Mouse (Mus musculus): ENCODE results near the gene Dbp.

The Dbp gene

GRCm38 (mm10) chr7:45710477-45711191 lies 5.7 kb downstream of the Dbp start:
- in situ Hi-C loops (cut with MboI; ENCODE audit: low sequenced_read_pairs): no loop called here

- in situ Hi-C loops (cut with MboI; ENCODE audit: low sequenced_read_pairs): no loop called here
Measured at GRCm38 (mm10) chr7:45711316-45712021, 6.6 kb downstream of the Dbp start.

DNA sequence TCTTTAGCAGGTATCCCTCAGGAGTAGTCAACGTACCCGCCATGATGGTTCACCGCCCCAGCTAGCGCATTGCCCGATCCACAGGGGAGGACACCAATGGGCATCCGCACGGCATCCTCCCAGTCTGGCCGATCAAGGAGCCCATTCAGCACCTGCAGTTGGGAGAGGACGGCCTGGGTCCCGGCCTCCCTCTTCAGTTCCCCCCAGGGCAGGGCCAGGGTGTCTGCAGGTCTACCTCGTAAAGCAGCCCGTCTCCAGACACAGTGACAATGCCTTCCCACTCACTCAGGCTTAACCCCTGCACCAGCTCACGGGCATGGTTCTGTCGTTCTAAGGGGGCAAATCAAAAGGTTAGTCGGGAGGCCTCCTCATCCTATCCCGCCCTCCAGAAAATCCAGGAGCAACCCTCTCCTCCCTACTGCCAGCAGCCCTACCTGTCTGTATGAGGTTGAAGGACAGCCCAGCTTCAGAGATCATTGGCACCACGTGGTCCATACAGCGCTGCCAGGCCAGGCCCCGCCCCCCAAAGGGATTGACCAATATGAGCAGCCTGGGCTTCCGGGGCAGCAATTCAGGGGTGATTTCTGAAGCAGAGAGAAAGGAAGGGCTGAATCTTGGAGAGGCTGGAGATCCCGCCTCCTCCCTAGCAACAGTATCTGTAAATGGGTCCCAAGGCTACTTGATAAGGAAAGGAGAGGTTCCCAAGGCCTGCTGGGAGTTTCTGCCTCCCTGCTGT lies 7.3 kb downstream of the Dbp start:
- in situ Hi-C loops (cut with MboI; ENCODE audit: low sequenced_read_pairs): no loop called here

DNA sequence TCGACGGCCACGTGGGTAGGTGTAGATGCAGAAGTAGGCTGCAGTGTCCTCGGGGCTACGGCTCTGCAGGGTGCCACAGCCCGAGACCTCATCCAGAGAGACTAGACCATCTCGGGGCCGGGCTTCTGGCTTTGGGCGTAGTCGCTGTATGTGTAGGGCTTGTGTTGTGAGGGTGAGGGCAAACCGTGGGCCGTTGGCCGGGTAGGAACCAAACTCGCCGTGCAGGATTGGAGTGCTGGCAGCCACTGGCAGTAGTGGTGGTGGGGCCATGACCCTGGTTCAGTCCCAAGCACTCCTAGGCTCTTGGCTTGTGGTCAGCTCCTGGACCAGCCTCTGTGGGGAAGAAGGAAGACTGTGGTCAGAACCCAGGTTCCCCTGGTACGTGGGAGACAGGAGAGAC lies 8.5 kb downstream of the Dbp start:
- in situ Hi-C loops (cut with MboI; ENCODE audit: low sequenced_read_pairs): no loop called here

DNA sequence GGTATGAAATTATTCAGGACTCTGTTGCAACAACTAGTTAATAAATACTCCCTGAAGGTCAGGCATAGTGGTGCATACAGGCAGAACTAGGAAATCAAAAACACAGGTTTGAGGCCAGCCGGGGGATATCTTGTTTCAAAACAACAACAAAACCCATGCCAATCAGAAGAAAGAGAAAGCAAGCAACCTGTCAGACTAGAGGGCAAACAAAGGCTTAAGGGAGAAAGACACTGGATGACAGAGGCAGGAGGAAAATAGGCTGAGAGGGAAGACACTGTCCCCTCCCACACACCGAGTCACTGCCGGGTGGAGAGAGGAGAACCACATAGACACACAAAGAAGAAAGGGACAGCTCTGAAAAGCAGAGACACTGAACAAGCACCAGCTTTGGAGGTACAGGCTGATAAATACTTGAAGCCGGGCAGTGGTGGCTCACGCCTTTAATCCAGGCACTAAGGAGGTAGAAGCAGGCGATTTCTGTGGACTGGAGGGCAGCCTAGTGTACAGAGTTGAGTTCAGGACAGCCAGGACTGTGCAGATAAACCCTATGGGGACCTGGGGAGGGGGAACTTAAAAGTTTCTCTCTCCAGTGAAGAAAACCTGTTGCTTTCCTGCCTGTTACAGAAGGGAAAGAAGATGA lies 9.1 kb downstream of the Dbp start:
- in situ Hi-C loops (cut with MboI; ENCODE audit: low sequenced_read_pairs): no loop called here

- in situ Hi-C loops (cut with MboI; ENCODE audit: low sequenced_read_pairs): no loop called here
Measured at GRCm38 (mm10) chr7:45714630-45715089, 9.8 kb downstream of the Dbp start.

GRCm38 (mm10) chr7:45715090-45715708 lies 10.3 kb downstream of the Dbp start, which contains the start of gene Rpl18:
Gene Rpl18 (plus strand): TSS chr7:45715457.
- in situ Hi-C loops (cut with MboI; ENCODE audit: low sequenced_read_pairs): no loop called here

GRCm38 (mm10) chr7:45715741-45716459 lies 11.0 kb downstream of the Dbp start:
- in situ Hi-C loops (cut with MboI; ENCODE audit: low sequenced_read_pairs): no loop called here

- in situ Hi-C loops (cut with MboI; ENCODE audit: low sequenced_read_pairs): no loop called here
Measured at GRCm38 (mm10) chr7:45716460-45716857, 11.6 kb downstream of the Dbp start.

- in situ Hi-C loops (cut with MboI; ENCODE audit: low sequenced_read_pairs): no loop called here
Measured at GRCm38 (mm10) chr7:45716952-45717917, 12.3 kb downstream of the Dbp start.

GRCm38 (mm10) chr7:45717918-45718297 lies 13.0 kb downstream of the Dbp start, which contains the start of gene Sphk2:
Gene Sphk2 (minus strand): TSS chr7:45718002.
- in situ Hi-C loops (cut with MboI; ENCODE audit: low sequenced_read_pairs): no loop called here

GRCm38 (mm10) chr7:45718331-45718730 lies 13.4 kb downstream of the Dbp start:
- in situ Hi-C loops (cut with MboI; ENCODE audit: low sequenced_read_pairs): no loop called here

- in situ Hi-C loops (cut with MboI; ENCODE audit: low sequenced_read_pairs): no loop called here
Measured at GRCm38 (mm10) chr7:45719180-45719579, 14.3 kb downstream of the Dbp start.

DNA sequence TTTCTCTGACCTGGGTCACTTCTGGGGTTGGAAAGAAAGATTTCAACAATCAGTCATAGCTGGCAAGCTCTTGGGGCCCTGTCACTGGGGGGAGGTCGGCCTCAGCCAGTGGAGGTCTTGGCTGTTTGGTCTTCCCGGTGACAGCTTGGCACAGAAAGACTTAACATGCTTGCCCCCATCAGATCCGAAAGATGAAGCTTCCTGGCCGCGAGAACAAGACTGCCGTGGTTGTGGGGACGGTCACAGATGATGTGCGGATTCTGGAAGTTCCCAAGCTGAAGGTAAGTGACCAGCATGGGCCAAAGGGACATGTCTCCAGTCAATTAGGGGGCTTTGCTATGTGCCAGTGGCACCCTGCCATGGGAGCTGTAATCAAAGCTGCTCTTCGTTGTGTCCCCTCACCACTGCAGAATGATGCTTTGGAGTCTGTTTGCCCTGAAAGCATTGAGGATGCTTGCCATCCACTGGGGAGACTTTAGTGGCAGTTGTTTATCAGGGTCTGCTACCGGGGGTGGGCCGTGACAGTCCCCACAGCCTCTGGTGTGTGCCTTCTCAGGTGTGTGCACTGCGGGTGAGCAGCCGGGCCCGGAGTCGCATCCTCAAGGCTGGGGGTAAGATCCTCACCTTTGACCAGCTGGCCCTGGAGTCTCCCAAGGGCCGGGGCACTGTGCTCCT lies 15.0 kb downstream of the Dbp start:
- in situ Hi-C loops (cut with MboI; ENCODE audit: low sequenced_read_pairs): no loop called here

DNA sequence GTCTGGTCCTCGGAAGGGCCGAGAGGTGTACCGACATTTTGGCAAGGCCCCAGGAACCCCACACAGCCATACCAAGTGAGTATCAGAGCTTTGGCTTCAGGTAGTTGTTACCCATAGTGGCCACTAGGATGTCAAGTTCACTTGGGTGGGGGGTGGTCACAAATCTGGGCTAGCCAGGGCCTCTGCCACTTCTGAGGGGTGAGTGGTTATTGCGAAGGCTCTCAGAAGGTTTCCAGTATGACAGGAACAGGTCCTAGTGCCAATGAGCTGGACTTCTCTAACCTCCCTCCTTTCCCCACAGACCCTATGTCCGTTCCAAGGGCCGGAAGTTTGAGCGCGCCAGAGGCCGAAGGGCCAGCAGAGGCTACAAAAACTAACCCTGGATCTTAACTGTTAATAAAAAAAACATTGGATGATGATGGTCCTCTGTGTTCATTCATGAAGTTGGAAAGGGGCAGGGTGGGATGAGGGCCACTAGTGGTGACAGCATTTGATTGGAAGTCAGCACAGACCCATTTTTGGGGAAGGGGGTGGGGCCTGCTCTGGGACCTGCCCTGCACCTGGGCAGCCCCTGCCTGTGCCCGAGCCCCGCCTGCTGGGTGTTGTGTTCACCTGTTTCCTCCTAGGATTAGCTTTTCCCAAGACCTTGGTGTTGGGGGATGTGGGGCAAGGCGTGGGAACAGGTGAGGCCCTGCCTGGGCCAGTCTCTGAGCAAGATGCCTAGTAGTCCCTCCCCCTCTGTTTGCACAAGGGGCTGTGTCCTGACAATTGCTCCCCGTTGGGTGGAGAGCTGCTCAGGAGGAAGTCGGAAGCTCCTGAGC lies 15.7 kb downstream of the Dbp start, which contains the start of gene Fam83e:
Gene Fam83e, plus strand, starts transcription at position 800 of the 821 bp plus-strand sequence.
- in situ Hi-C loops (cut with MboI; ENCODE audit: low sequenced_read_pairs): no loop called here

- in situ Hi-C loops (cut with MboI; ENCODE audit: low sequenced_read_pairs): no loop called here
Measured at GRCm38 (mm10) chr7:45721234-45721571, 16.3 kb downstream of the Dbp start.

DNA sequence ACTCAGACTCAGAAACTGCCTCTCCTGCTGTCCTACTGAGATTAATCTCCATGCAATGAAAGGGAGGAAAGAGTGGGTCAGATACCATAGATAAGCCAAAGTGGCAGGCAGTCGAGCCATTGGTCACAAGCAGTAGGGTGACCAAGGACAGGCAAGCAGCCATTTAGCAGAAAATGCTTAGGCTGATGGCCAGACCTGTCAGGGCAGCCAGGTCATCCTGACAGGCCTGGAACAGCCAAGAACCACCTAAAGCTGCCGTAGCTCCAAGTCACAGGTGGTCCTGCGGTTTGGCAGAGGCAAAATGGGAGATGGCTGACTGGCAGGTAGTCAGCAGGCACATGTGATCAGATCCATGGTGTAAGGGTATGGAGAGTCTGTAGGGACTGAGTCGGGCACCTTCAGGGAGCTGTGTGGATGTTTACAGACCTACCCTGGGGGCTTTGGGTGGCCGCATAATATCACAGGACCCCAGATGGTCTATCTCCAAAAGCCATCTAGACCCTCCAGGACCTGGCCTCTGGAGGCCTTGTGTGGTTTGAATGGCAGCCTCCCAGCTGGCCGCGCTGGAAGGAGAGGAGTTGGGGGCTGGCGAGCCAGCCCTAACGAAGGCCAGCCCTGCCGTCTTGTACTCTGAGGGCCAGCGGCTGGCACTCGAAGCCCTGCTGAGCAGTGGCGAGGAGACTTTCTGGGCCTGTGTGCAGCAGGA lies 16.9 kb downstream of the Dbp start:
- in situ Hi-C loops (cut with MboI; ENCODE audit: low sequenced_read_pairs): no loop called here

Data from CH12F3 (cell line).